Mouse (Mus musculus) right cerebral cortex, adult 18-20 months (tissue): ENCODE measurements around the gene Cdhr3.
A peak's percentile ranks its signal among the peaks of the same experiment; 100 is the strongest.

Experiments
- DNase-seq: peaks from one replicate; pipeline ENCODE4 v3.0.0; 2022; ENCODE audit warnings: mixed read lengths

Cdhr3 gene

DNA sequence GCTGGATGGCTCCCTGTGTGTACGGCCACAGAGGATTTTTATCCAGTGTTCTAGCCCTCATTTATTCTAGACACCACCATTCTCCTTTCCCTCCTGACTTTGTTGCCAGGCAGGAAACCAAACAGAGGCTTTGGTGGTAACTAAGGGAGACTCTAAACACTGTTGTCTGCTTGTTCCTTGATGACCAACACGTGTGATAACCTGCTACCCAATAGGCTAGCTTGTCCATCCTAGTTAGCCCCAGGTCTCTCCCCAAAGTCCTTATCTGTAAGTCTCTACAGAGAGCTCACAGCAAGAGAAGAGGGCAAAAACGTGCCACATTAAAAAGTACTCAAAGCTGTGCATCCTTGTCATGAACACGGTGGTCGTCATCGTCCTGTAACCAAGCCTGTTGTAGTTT lies at the start of gene Cdhr3:
Cdhr3 (minus strand) TSS at position 101 of the 400 bp plus-strand sequence.
- DNase-seq = no peak

DNA sequence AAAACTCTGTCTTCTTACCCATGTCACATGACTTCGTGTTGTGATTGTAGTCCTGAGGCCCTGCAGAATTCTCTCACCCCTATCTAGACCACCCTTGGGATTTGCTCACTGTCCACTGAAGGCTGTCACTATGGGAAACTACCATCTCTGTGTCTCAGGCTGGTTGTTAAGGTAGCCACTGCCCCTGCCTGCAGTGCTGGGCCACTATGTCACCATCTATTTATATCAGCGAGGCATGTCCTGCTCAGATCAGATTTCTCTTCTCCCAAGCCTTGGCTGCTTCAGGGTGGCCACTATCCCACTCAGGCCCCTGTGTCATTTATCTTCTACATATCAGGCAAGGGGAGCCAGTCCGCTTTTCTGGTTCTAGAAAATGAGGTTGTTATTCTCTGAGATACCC lies 46.4 kb upstream of the Cdhr3 start:
- no peak for DNase-seq

DNA sequence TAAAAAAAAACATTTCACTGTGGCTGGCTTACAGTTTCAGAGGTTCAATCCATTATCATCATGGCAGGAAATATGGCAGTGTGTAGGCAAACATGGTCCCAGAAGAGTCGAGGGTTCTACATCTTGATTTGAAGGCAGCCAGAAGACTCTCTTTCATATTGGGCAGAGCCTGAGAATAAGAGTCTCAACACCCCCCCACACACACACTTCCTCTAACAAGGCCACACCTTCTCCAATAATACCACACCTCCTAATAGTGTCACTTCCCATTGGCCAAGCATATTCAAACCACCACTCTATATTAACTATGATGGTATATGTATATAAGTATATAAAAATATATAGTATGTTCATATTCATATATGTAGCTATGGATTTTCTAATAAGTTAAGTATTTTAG lies 45.2 kb upstream of the Cdhr3 start:
- no peak for DNase-seq

DNA sequence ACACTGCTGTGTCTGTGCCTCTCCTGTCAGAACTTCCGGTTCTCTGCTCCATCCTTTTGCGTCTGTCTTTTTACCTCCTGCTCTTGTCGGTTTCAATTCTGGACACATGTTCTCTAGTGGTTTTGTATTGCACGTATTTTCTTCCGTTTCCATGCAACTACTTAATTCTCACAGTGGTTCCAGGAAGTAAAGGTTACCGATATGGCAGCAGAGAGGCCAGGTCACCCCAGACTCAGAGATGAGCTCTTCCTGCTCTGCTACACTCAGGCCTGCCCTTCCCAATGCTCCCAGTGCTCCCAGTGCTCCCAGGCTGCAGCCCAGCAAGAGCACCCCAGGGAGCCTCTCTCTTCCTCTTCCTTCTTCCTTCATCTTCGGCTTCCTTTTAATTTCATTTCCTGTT lies 39.1 kb upstream of the Cdhr3 start:
- no peak for DNase-seq

DNA sequence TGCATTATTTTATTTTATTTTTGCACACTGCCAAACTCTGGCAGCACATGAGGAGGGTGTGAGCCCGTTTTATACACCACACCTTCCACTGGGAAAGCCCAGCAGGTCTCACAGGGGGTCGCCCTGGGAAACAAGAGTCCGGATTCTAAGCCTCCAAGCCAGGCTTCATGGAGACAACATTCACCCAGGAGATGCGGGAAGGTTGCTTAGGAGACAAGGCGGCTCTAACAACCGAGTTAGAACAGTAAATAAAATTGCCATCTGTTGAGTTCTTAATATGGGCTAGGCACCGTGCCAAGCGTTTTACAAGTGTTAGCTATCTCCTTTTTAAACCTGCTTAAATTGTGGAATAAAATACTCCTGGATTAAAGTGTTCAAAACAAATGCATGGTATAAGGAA lies 37.7 kb upstream of the Cdhr3 start:
- peak; percentile 71 for DNase-seq

DNA sequence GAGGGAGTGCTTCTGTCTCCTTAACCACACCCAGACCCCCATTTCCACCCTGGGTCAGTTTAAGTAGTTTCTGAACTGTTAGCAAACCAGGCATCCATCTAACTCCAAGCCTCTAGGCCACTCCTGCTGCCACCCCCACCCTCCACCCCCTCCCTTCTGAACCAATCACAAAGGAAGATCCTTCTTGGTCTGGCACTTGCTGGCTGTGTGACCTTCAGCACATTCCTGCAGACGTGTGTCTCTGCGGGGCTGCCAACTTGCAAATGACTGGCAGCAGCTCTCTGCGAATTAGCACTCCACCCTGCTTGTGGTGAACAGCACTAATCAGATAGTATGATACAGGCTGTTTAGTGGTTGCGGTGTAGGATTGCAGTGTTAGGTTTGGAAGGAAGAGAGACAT lies 36.7 kb upstream of the Cdhr3 start:
- DNase-seq = no peak

DNA sequence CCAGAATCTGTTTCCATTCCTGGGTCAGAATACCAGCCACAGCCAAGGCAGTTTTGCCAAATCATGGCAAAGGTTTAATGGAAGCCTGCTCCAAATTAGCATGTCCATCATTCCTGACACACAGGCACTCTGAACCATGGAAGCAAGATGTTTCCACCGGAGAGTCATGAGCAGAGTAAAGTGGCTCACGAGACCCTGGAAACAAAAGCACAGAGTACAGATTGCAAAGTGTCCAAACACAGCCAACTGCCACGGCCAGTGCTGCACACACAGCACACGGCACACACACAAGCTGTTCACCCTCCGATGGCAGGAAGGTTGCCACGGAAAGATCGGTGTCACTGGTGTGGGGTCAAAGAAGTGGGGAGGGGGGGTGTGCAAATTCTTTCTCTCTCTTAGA lies 36.0 kb upstream of the Cdhr3 start:
- DNase-seq = no peak

DNA sequence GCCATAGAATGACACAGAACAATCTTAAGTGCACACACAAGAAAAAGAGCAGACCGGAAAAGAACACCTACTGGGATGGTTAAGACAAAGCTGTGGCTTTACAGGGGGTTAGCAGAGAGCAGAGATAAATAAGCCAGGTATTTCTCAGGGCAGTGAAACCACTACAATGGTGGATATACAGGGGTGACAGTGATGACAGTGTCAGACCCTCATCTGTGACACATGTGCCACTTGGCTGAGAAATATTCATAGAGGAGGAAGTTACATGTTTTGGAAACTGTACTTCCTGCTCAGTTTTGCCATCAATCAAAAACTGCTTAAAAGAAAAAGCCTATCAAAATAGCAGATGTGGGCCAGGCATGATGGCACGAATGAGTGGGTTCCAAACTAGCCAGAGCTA lies 35.4 kb upstream of the Cdhr3 start:
- DNase-seq = no peak

DNA sequence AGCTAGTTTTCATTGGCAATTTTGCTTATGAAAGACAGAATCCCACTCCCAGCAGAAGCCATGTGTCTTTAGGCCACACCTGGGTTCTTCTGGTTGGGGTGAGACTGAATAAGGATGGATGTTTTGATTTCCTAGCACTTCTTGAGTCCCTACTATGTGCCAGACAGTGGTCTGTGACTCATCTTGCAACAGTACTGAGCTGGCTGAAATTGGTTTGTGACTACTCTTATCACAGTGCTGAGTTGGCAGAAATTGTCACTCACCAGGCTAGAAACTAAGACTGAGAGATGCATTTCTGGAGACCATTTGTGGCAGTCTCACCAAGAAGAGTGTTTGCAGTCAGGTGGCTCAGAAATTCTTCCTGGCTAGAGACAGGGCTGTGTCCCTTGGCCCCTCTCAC lies 33.6 kb upstream of the Cdhr3 start:
- no peak for DNase-seq

DNA sequence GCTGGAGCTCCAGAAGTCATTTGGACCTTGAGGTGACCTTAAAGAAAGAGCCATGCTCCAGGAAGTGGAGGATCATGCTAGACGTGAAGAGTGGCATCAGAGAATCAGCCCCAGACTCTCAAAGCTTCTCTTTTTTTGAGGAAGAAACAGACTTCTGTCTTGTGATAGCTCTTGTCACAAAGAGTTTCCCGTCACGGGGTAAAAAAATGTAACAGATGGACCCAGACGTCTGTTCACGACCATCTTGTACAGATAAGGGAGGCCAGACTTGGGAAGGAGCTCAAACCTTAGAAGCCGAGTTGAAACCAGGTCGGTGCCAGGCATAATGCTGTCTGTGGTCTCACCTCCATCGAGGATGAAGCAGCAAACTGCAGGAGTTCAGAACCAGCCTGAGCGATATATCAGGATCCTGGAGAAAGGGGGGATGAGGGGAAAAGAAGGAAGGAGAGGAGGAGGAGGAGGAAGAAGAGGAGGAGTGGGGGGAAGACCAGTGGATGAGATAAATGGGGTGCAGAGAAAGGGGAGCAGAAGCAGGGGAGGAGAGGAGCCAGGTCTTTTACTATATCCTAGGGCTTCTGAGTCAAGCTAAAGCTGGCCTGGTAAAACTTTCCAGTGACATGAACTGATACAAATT lies 33.0 kb upstream of the Cdhr3 start:
- no peak for DNase-seq

DNA sequence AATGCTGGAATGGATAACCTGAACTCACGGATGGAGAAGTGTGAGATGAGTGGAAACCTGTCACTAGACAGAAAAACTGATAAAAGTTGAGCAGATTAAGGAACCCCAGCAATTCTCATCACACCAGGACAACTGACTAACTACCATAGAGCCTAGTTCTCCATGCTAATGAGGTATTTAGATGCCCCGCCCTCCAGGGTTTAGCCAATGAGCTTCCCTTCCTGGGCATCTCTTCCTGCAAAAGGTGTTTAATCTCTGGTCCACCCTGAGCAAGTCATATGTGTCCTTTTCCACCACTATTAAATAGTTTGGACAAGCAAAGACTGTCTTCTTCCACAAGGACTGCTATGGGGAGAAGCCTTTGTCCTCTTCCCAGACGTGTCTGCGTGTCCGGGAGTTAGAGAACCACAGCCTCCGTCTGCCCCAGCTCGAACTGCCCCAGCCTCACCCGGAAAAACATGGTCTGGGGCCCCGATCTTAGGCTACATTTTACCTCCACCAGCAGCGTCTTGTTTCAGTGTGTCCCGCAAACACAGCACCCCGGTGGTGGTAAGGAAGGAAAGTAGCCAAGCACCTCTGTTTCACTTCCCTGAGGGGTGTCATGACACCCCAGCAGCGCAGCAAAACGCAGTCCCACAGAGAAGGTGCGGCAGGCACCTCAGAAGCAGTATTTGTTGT lies 26.1 kb upstream of the Cdhr3 start:
- DNase-seq = no peak

DNA sequence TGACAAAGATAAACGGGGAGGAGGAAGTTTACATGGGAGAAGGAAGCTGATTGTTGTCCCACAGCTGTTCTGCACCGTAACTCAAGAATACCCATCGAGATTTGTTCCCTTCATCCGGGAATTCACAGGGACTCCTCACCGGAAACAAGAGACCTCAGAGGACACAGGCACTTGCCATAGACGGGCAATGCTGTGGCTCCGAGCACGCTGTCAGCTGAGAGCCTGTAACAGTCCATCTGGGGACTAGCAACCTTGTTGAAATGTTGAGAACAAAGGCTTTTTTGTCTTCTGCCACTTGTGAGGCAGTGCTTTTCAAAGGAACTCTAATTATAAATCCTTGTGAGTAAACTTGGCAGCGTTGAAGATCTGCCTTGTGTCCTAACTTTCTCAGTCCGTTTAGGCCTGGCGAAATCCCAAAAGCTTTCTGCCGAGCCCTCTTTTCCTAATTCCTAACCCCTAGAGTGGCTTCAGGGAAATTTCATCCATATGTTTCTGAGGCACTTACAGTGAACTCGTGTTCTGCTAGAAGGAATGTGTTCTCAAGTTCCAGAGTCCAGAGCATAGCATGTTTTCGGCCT lies 18.3 kb upstream of the Cdhr3 start:
- peak; percentile 32 for DNase-seq

DNA sequence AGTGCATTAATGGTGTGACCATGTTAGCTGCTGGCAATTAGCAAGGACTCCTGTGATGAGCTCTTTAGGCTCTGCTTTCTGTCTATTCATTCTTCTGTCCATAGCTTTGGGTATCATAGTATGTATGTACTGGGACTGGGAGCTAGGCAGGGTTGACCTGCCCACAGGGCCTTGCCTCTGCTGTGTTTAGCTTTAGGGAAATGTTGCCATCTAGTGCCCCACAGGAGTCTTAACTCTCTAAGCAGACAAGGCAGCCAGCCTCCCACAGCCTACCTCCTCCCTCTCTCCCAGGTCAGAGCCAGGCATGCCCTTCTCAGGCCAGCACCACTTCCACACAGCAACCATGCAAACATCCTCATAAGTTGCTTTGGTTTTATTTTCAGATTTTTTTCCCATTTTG lies 16.9 kb upstream of the Cdhr3 start:
- DNase-seq = peak; percentile 48

DNA sequence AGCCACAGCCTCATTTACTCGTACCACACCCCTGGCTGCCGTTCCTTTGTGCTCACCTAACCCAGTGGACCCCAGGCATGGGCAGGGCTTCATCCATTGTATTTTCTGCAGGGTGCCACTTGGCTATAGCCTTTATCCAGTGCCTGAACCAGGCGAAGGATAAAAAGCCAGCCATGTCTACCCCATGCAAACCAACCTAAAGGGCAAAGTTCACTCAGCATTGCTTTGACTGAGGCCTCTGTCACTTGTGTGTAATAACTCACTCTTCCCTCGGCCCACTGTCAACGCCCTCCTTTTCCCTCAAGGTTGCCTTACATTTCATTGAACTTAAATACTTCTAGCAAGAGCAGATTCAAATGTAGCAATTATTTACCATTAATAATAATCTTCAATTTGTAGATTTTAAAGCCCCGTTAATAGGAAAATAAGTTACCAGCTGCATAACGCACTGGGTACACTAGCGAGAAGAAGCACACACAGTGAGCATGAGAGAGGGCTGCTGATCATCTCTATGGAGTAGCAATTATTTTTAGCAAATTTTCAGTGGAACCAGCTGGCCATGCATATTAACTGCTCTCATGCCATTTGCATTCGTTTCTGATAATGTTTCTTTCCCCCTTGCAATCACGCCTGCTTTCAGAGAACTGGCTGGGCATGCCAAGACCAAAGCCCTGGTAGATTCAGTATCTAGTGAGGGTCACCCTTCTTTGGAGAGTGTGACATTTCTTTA lies 13.9 kb upstream of the Cdhr3 start:
- DNase-seq = no peak

DNA sequence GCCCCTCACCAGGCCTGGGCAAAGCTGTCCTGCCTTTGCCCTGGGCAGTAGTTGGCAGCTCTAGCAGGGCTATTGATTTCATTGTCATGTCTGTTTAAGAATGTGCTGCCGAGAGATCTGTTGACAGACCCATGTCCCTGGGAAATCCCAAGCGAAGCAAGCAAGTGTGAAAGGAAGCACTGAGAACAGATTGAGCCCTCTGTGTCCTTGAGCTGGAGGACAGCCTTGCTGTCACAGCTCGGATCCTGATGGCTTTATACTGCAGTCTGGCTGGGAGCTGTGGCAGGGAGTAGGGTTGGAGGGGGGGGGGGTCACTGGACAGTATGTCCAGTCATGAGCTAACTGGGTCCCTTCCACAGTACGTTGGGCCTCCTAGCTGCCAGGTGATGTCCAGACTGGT lies 13.0 kb upstream of the Cdhr3 start:
- no peak for DNase-seq

DNA sequence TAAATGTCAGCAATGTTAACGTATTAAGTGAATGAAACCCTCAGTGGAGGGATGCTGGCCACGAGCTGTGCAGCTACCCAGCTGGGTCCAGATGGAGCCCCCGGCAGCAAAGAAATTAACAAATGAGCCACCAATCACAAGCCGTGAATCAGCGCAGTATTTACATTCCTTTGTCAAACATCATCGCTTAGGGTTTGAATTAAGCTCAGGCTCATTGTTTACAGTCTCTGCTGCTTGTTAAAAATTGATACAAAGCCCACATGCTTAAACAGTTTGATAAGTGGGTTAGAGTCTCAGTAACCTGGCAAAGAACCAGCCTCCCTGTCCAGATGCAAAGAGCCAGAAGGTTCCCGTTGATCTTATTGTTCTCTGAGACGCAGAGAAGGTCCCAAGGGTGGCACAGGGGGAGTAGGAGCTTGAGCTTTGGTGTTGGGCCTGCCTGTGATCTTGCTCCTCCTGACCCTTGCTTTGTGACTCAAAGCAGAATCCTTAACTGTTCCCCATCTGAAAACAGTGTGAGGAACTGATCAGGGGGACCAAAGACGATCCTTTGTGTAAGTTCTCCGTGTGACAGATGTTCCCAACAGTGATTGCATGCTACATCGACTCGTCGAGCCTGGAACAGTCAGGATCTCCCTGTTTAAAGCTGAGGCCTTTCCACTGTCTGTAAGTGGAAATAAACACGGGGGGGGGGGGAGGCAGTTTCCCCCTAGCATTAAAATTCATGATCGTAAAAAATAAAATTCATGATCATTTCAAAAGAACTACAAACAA lies 9.9 kb upstream of the Cdhr3 start:
- DNase-seq = no peak

DNA sequence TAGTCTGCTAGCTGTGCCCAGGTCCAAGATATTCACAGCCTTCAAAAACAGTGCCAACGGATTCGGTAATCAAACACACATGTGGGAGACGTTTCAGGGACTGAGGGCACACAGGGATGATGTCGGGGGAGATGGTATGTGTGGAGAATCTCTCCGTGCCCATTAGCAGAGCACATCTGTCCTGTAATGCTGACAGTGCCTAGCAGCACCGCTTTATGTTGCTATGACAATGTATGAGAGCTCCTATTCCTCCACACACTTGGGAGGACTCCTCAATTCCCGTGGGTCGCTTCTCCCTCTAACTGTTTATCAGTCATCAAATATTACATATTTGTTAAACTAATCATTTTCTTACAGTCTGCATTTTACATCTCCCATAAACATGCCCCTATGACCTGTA lies 9.0 kb upstream of the Cdhr3 start:
- DNase-seq = no peak

DNA sequence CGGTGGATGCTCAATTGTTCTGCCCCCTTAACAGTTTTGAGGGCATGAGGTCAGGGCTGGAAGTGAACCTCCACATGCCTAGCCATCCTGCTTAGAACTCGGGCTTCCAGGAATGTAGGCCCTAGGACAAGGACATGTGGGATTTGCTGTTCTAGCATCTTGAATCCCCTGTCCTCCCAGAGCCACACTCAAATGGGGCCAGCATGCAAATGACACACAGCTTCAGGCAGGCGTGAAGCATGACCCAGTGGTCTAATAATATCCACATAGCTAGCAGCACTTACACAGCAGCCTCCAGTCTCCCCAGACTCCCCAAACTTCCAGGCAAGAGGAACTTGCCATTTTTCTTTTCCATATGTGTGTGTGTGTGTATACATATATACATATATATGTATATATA lies 3.3 kb upstream of the Cdhr3 start:
- no peak for DNase-seq

DNA sequence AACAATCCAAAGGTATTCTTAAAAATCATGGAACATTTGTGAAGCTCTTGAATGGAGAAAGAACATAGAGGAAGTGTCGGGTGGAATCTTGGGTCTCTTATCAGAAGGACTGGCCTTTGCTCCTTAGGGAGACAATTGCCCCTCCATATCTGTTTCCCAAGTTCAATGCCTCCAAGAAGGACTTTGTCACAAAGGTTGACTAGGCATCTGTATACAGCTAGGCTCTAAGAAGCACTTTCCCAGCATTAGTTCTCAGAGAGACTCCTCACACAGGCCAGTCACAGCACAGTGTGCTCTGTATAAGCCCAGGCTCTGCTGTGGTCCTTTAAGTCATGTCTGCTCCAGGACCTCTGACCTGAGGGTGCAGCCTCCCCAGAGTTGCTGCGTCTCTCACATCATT lies 479 bp downstream of the Cdhr3 start:
- DNase-seq = no peak

DNA sequence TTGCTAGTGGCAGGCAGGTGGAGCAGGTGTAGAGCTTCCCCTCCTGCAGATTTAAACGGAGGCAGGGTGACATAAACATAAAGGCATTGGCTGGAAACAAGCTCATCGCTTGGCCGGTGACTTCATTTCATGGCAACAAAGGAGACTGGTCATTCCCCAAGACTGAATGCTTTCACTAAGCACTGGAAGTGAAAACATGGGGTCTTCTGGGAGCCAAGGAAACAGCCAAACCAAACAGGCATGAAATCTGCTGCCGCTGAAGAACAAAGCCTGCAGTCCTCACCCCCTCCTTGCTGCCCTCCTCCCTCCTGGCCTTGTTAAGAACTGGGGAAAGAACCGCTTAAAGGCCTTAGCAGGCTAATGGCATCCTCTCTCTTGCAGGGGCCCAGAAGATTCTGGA lies 6.5 kb downstream of the Cdhr3 start:
- no peak for DNase-seq

DNA sequence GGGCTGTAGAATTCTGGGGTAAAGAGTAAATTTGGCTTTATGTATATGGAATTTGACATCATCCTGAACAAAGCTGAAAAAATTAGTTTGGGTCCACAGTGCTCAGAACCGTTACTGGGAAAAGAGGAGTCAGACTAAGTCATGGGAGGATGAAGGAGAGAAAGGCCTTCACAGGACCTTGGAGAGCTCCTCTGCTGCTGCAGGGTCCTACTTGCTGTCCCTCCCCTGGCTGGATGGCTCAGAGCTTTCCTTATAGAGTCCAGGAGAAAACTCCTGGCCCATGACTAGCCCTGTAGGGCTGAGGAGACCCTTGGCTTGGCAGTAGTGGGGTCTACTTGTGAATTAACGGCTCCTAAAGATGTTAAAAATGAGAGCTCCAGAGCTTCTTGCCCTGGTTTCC lies 8.0 kb downstream of the Cdhr3 start:
- DNase-seq = no peak

DNA sequence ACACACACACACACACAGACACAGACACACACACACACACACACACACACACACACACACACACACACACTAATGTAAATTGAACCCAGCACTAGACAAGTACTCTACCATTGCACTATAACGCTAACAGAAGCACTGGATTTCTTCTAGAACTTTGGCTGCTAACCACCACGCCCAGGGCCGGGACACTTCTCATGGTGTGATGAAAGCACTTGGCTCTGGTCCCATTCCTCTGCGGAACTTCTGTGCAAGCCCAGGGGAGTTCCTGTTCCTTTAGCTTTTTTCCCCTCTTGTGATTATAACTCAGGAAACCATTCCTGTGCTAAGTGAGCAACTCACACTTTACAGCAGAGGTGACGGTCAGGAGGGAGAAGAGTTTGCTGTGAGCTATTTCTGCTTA lies 9.3 kb downstream of the Cdhr3 start:
- no peak for DNase-seq

DNA sequence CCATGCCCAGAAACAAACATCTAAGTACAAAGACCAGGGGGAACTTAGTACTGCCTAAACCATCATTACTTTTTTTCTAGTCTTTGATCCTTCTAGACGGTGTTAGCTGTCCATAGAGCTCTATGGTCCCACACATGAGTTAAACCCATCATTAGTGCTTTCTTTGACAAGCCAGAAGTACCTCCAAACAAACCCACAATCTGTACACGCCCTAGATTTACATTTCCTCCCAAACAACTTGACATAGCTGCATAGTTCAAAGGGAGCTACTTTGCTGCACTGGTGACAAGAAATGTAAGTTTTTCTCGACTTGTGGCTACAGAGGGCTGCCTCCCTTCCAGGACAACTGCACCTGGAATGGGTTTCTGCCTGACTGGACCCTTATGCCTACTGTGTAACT lies 16.4 kb downstream of the Cdhr3 start:
- DNase-seq = no peak
